Mouse (Mus musculus): ENCODE results near the gene Hist1h3g.

- TF ChIP-seq CTCF (IDR thresholded peaks at IDR 0.05; ENCODE audit: extremely low read depth, insufficient read depth, low read length), result no peak
- peak; percentile 75 for TF ChIP-seq POLR2A (IDR thresholded peaks at IDR 0.05; ENCODE audit: extremely low read depth, insufficient read depth, low read length)
These were observed 35.8 kb downstream of the Hist1h3g start, which contains the start of the genes Hist1h2ae and Hist1h2bg for GRCm38 (mm10) chr13:23571022-23571503.

Measured in cortical plate, adult 2 months (tissue).